Mouse (Mus musculus): ENCODE measurements around the gene S100a5.
A peak's percentile ranks its signal among the peaks of the same experiment; 100 is the strongest.

S100a5 gene

GRCm38 (mm10) chr3:90600458-90601195 is 7.7 kb upstream of the S100a5 start:
- DNase-seq, result no peak

- DNase-seq, result no peak
These were observed 6.7 kb upstream of the S100a5 start, which contains the start of gene Gm42674 for GRCm38 (mm10) chr3:90601486-90602110. Gm42674 (plus strand) TSS chr3:90601904.

GRCm38 (mm10) chr3:90603623-90604022 is 4.7 kb upstream of the S100a5 start, which contains the start of gene S100a4:
S100a4 (plus strand) TSS chr3:90603771.
- no peak for DNase-seq

- peak; percentile 87 for DNase-seq
These were observed 3.9 kb upstream of the S100a5 start for GRCm38 (mm10) chr3:90604416-90604815.

DNA sequence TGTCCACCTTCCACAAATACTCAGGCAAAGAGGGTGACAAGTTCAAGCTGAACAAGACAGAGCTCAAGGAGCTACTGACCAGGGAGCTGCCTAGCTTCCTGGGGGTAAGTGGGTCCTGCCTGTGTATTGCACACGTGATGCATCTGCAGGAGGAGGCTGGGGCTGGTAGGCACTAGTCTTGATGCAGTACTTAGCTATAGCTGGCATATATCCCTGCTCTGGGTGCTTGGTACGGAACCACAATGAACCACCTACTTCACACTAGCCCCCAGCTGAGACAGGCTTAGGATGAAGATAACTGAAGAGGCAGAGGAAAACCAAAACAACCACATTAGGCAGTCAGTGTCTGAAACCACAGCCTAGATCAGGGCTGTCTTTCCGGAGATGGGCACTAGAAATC is 3.3 kb upstream of the S100a5 start:
- no peak for DNase-seq

DNA sequence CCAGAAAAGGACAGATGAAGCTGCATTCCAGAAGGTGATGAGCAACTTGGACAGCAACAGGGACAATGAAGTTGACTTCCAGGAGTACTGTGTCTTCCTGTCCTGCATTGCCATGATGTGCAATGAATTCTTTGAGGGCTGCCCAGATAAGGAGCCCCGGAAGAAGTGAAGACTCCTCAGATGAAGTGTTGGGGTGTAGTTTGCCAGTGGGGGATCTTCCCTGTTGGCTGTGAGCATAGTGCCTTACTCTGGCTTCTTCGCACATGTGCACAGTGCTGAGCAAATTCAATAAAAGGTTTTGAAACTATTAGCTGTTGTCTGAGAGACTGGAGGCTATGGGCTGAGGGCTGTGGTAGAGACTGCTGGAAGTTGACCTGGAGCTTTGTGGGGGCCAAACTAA is 2.6 kb upstream of the S100a5 start:
- no peak for DNase-seq

DNA sequence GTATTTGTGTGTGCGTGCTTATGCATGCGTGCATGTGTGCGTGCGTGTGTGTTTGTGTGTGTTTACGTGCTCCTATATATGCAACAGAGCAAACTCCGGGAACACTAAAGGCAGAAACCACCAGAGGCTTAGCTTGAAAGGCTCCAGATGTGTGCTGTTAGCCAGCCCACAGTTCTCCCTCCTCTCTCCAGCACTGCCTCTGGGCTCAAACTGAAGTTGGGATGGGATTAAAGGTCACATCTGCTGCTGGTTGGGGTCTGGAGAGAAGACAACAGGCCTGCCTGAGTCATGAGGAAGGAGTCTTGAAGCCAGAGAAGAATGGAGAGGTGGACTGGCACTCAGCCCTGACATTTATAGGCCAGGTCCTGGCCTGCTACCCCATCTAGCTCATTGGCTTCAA is 2.1 kb upstream of the S100a5 start:
- peak; percentile 65 for DNase-seq

DNA sequence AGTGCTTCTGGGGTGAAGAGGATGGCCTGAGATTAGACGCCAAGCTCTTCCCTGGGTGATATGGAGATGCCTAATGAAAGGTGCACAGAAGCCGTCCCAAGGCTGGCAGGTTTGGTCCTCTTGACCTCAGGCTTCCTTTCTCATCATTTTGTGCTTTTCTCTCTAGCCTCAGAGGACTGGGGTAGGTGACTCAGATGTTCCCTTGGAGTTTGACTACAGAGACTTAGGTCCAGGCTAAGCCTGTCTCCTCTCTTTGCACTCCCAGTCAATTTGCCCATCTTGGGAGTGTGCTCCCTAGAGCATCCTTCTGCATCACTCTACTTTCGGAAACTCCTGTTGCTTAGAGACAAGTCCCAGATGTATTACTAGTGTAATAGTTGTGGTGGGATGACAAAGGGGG is 962 bp upstream of the S100a5 start:
- DNase-seq, result no peak

GRCm38 (mm10) chr3:90609102-90609501 is 779 bp downstream of the S100a5 start:
- DNase-seq, result no peak

DNA sequence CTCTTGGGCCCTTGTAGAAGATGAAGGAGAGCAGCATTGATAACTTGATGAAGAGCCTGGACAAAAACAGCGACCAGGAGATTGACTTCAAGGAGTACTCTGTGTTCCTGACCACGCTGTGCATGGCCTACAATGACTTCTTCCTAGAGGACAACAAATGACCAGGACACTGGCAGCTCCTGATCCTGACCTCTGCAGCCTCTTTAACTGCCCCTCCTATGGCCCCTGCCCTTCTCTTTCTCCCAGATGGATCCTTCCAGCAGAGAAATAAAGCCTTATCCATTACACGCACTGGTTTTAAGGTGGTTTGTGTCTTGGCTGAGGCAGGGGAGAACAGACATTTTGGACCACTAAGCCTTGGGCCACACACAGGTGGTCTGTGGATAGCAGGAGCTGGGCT is 3.2 kb downstream of the S100a5 start:
- DNase-seq, result no peak

- DNase-seq, result no peak
These were observed 3.7 kb downstream of the S100a5 start for GRCm38 (mm10) chr3:90612061-90612460.

- DNase-seq, result peak; percentile 82
These were observed 4.5 kb downstream of the S100a5 start, which contains the start of gene S100a6 for GRCm38 (mm10) chr3:90612728-90613291. S100a6 (plus strand) TSS chr3:90612882.

DNA sequence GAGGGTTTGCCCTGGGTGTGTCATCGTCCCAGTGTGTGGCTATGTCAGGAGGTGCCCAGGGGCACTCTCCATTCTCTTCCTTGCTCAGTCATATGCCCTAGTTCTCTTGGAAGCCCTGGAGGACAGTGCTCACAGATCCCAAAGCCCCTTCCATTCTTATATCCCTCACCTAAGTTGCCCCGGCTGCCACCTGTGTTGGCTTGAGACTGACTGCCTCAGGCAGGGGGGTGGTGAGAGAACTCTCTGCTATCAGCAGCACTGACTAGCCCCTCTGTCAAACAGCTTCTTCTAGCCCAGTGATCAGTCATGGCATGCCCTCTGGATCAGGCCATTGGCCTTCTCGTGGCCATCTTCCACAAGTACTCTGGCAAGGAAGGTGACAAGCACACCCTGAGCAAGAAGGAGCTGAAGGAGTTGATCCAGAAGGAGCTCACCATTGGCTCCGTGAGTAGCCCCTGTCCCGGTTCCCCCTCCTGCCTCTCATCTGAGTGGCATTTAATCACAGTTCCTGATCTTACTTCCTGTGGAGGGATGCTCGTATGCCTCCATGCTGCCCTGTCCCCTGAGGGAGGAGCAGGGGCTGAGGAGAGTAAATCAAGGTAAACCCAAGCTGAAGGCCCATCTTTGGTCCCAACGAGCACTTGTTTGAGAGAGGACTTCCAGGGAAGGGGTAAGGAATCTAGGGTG is 5.3 kb downstream of the S100a5 start:
- DNase-seq, result no peak

DNA sequence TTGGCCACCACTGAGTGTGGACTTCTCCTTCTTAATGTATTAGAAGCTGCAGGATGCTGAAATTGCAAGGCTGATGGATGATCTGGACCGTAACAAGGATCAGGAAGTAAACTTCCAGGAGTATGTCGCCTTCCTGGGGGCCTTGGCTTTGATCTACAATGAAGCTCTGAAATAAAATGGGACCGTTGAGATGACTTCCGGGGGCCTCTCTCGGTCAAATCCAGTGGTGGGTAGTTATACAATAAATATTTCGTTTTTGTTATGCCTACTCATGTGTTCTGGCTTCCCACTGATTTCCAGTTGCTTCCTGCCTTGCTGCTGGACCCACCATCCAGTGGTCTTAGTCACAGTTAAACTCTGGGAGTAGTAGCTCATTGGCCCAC is 5.8 kb downstream of the S100a5 start:
- no peak for DNase-seq

DNA sequence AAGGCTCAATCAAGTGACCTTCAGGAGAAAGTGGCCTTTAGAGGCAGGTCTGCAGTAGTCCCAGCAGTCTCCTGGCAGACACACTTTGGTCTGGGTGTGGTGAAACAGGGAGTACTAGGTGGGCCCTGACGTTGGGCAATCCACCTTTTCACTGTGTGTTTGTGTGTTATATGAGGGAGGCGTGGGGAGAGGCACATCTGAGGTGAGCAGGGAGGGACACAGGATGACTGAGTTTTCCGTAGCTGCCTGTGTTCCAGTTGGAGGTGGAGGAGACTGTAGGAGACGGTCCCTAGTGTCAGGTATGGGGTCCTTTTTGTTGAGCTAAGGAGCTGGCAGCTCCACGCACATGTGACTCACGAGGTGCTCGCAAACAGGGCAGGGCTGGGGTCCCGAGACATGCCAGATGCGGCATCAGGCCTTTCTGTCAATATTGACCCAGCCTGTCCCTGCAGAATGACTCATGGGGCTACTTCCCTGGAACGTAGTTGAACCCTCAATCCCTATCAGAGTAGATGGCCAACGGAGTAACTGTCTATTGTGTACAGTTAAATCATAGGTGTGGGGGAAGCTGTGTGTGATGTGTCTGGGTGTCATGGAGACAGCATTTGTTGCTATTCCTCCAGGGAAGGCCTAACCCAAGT is 6.4 kb downstream of the S100a5 start:
- DNase-seq, result no peak

GRCm38 (mm10) chr3:90615415-90615814 is 7.1 kb downstream of the S100a5 start:
- DNase-seq, result peak; percentile 86

GRCm38 (mm10) chr3:90615911-90616310 is 7.6 kb downstream of the S100a5 start:
- DNase-seq, result no peak

DNA sequence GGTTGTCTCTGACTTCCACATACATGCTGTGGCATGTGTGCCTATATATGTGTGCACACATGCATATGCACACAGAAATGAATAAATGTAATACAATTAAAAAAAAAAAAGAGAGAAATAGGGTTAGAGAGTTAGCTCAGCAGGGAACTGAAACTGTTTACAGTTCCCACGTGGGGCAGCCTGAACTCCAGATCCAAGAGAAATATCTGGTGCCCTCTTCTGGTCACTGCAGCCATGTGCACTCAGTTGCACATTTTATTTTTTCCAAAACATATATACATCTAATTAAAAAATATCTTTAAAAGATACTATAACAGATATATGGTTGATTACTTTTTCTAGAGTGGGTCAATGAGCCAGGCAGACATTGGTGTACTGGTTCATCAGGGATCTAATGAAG is 9.3 kb downstream of the S100a5 start:
- no peak for DNase-seq

- DNase-seq, result no peak
These were observed 13.2 kb downstream of the S100a5 start for GRCm38 (mm10) chr3:90621552-90621951.

DNA sequence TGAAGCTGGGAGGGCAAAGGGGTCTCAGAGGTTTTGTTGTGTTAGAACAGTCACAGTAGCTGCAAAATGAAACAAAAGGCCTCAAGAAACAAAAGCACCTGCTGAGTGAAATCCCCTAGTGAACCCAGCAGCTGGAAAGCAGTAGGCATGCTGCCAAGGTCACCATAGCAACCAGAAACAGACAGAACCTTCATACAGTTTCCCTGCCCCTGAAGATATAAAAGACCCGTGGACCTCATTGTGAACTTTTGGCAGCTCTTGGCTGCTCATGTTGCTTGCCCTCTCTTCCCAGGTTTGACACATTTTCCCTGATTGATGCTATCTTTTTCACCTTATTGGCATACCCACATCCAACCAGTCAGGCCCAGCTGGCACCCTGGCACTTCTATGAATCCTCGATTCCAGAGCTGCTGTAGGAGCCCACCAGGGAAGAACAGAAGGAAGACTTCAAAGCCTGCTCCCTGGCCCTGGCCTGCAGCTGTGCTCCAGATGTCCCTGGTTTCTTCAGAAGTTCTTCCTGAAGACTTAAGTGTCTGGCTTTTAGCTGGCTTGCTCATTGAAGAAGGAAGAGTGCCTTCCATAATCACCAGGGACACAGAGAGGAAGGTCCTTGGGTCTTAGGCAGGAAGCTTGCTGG is 15.2 kb downstream of the S100a5 start:
- peak; percentile 86 for DNase-seq

DNA sequence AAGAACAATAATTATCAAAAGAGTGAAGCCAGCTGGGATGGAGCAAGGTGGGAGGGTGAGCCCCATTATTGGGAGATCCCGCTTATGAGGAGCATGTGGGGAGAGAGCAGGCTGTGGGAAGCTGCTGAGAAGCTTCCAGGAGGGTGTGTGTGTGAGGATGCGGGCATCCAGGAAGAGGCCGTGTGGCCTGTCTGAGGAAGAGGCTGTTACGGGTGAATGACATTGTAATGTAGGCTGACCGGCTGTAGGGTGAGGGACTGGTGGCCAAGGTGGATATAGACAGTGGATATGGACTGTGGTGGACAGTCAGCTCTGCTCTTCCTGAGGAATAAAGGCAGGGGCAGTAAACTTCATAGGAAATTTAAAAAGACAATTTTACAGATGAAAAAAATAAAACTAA is 17.2 kb downstream of the S100a5 start:
- DNase-seq, result no peak

DNA sequence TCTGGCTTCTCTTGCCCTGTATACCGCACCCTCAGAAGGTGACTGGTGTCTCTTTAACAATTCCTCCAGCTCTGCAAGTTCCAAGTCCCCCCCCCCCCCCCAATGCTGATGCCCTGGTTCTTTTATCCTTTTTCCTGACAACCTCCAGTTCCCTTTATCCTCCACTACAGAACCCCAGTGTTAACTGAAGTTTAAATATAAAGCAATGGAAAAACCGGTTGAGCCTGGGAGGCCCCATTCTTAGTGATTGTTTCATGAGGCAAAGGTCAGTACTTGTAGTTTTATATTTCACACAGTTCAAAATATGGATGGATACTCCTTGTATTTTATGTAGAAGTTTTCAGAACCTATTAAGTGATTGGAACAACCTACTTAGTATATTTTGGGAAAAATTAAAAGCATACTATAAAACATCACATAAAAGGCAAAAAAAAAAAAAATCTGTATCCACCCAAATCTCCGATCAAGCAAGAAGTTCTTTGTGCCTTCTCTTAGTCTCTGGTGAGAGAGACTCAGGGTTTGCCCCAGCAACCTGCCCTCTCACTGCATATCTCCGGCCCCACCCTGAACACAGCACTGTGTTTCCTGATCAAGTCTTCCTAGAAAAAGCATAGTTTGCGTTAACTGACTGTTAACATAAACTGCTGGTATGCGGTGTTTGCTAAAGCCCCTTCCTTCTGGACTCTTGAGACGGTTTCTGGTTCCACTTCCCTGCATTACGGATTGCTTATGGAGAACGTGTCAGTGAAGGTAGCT is 18.1 kb downstream of the S100a5 start:
- no peak for DNase-seq
